Mouse (Mus musculus): ENCODE results near the gene Aars2.

The Aars2 gene

GRCm38 (mm10) chr17:45500981-45501380 is 5.7 kb upstream of the Aars2 start:
- no peak for DNase-seq (ENCODE audit: low read depth, low spot score)

DNA sequence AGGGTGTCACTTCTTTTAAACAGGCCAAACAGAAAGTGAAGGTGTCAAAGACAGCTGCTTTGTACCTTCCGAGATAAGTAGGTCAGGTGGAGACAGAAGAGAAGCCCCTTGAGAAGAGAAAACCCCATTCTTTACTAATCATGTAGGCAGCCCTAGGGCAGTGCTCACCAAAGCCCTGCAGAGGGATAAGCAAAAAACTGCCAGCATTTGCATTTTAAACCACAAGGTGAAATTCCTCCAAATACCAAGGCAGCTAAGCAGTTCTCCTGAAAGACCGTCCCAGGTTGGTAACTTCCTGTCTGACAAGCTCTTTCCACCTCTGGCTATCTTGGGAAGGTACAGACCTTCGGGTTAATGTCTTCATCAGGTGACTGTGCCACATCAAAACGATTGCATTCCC is 4.3 kb upstream of the Aars2 start:
- DNase-seq (ENCODE audit: low read depth, low spot score) = no peak

- no peak for DNase-seq (ENCODE audit: low read depth, low spot score)
Observed at GRCm38 (mm10) chr17:45503301-45503973, 3.2 kb upstream of the Aars2 start.

- no peak for DNase-seq (ENCODE audit: low read depth, low spot score)
Observed at GRCm38 (mm10) chr17:45505941-45506465, 638 bp upstream of the Aars2 start.

DNA sequence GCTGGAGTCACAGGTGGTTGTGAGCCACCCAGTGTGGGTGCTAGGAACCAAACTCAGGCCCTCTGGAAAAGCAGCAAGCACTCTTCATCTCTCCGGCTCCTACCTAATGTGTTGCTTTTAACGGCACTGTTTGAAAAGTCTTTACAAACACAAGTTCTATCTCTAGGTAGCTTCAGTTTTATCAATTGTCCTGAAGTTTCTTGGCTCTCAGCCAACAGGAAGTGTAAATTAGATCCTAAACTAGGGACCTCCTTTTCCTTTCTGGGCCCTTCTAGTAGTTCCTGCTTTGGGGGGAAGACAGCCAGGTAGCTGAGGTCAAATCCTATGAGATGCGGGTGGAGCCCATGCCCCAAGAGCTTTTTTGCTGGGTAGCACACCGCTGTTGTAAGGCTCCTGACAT is 4.2 kb downstream of the Aars2 start:
- DNase-seq (ENCODE audit: low read depth, low spot score) = no peak

DNA sequence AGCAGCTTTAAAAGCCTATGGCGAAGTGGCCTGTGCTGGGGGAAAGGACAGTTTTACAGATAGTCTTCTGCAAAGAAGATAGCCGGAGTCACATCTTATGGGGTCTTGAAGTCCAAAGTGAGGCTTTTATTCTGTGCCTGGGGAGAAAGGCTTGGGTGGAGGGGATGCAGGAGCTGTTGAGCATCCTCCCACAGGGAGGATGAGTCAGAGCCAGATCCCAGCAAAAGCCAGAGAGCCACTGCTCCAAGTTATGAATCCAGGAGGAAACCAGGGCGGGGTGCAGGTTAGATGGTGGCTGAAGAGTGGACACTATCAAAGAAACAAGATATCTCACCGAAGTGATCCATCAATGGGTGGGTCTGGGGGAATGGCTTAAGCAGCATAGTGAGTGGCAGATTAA is 5.1 kb downstream of the Aars2 start:
- DNase-seq (ENCODE audit: low read depth, low spot score) = no peak

- no peak for DNase-seq (ENCODE audit: low read depth, low spot score)
Observed at GRCm38 (mm10) chr17:45515204-45515726, 8.6 kb downstream of the Aars2 start.

DNA sequence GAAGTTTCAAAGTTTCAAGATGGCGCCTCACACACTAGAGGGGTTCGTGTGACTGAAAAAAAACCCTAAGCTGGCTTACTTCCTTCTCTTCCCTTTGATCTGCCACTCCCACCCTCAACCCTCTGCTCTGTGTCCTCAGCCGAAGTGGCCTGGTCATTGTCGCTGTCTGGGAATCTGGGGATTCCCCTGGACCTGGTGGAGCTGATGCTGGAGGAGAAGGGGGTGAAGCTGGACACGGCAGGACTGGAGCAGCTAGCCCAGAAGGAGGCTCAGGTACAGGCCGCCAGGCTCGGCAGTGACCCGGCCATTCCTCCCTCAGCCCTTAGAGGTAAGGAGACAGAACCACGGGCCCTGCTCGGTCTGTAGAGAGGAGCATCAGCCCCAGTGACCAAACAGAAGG is 9.2 kb downstream of the Aars2 start:
- no peak for DNase-seq (ENCODE audit: low read depth, low spot score)

DNA sequence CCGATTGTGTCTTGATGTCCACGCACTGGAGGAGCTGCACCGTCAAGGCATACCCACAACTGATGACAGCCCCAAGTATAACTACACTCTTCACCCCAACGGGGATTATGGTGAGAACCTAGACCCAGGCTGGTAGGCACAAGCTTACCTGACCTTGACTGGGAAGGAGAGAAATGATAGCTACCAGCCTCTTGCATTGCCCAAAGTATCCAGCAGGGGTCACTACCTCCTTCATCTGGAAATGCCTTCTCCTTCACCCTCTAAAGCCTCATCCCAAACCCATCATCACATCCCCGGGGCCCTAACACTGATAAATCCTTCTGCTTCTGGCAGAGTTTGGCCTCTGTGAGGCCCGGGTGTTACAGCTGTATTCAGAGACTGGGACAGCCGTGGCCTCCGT is 9.8 kb downstream of the Aars2 start:
- peak; percentile 69 for DNase-seq (ENCODE audit: low read depth, low spot score)

- DNase-seq (ENCODE audit: low read depth, low spot score) = no peak
Observed at GRCm38 (mm10) chr17:45517135-45517534, 10.5 kb downstream of the Aars2 start.

DNA sequence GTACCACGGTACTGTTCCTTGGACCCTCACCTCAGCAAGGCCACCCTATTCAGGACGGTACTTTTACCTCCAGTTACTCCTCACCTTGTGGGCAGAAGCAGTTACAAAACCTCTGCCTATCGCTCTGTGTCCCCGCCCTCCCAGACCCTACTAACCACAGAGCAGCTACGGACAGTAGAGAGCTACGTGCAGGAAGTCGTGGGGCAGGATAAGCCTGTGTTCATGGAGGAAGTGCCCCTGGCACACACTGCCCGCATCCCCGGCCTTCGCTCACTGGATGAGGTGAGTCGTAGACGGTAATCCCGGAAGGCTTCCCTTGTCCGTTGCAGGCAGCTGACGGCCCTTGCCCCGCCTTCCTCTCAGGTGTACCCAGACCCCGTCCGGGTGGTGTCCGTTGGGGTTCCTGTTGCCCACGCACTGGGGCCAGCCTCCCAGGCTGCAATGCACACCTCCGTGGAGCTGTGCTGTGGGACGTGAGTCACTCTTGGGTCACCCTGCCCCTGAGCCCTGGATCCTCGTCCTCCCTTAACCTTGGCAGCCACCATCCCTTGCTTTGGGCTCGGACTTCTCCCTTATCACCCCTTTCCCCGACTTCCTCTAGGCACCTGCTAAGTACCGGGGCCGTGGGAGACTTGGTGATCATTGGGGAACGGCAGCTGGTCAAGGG is 11.0 kb downstream of the Aars2 start:
- DNase-seq (ENCODE audit: low read depth, low spot score) = no peak

DNA sequence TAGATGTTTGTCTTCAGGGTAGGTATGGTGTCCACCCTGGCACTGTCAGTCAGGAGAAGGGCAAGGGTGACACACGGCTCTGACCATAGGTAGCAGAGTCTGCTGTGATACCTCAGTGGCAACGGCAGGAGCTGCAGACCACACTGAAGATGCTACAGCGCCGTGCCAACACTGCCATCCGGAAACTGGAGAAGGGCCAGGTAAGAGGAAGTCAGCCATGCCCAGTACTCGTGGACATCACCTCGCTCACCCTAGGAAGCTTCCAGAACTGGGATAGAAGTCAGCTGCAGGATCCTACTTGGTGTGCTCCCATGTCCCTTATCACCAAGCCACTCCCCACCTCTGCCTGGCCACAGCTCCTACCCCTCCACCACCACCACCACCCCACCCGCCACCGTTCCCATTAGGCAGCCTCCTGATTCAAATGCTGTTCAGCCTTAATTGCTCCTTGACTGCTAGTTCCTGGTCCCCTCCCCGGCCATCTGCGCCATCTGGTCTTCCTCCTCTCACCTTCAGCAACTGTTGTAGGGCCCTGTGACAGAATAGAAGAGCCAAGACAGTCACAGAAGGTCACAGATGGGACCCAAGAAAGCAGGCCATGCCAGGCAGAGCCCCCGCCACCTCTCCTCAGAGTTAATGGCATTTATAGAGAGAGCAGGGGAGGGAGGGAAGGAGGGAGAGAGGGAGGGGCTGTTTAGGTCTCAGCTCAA is 12.3 kb downstream of the Aars2 start:
- no peak for DNase-seq (ENCODE audit: low read depth, low spot score)

- no peak for DNase-seq (ENCODE audit: low read depth, low spot score)
Observed at GRCm38 (mm10) chr17:45520136-45520535, 13.5 kb downstream of the Aars2 start.

GRCm38 (mm10) chr17:45523263-45523662 is 16.6 kb downstream of the Aars2 start, which contains the start of gene Tcte1:
Gene Tcte1, plus strand, starts transcription at chr17:45523434.
- peak; percentile 35 for DNase-seq (ENCODE audit: low read depth, low spot score)

- no peak for DNase-seq (ENCODE audit: low read depth, low spot score)
Observed at GRCm38 (mm10) chr17:45524961-45525360, 18.3 kb downstream of the Aars2 start.

DNA sequence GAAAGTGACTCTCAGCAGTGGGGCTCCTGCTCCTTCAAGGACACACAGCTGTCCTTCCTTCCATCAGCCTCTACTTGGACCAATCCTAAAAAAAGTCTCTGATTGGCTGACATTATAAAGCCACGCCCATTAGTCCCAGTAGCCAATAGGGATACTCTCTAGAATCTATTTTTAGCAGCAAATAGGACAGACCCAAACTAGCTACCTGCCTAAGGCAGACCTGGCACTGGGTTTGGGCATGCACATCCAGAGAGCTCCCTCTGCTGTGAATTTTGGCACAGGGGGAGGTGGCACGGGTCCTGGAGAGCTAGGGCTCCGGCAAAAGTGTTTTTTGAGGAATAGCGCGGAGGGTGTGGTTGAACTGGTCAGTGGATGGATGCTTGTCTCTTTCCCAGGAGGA is 19.9 kb downstream of the Aars2 start:
- DNase-seq (ENCODE audit: low read depth, low spot score) = no peak

DNA sequence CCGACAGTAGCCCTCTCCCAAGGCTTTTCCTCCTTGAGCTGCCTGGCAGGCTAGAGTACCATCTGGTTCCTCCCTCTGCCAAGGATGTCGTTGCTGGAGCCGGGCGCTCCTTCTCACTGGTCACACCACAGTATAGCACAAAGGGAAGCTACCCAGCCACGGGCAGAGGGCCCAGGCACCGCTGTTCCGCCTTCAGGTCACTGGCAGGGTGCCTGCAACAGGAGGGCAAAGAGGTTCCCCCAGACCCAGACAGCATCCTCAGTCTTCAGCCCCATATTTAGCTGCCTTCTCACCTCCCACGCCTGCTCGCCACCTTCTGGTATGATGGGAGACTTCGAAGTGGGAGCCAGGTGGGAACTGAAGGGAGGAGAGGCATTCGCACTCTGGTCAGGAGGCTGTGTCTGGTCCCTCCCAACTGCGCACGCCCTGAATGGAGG is 23.7 kb downstream of the Aars2 start:
- no peak for DNase-seq (ENCODE audit: low read depth, low spot score)

DNA sequence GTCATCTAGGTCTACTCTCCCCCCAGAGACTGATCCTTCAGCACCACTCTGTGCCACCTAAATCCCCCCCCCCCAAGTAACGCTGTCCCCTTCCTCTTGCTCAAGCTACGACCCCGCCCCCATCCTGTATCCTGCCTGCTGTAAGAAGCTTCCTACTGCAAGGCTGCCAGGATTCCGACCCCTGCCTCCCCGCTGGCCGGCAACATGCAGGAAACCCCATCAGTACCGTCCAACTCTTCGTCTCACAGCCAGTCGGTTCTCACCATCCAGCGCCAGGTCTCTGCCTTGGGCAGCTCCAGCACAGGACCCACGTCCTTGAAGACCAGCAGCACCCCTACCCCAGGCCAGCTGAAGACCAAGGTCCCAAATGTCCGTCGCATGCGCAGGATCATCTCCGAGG is 26.3 kb downstream of the Aars2 start:
- no peak for DNase-seq (ENCODE audit: low read depth, low spot score)

DNA sequence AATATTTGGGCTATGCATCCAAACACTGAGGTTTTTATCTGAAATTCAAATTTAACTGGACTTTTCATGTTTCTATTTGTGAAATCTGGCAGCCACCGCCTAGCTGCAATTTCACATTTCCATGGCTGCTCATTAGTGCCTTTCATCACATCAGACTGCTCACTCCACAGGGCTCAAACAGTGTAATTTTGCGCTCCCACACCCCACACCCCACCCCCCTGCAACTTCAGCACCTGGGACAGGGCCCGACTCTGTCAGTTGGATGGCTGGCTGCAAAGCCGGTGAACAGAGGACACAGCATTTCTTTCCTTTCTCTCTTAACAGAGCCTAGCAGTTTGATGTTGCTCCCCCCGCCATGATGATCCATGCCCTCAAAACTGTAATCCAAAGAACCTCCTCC is 29.6 kb downstream of the Aars2 start:
- no peak for DNase-seq (ENCODE audit: low read depth, low spot score)

DNA sequence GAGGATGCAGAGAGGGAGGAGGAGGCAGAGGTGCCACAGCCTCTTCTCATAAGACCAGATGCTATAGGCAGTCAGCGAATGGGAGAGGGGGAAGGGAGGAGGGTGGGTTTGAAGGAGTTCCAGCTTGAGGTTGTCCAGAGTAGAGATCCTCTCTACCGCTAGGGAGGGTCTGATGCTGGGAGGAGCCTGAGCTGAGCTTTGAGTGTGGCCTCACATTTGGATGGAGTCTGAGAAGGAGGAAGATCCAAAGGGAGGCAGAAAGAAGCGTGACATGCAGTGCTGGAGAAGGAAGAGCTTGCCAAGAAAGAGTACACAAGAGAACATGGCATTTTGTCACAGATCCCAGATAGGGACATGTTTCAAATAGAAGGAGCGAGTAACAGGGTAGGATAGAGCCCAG is 31.8 kb downstream of the Aars2 start:
- no peak for DNase-seq (ENCODE audit: low read depth, low spot score)

GRCm38 (mm10) chr17:45539664-45540063 is 33.0 kb downstream of the Aars2 start:
- no peak for DNase-seq (ENCODE audit: low read depth, low spot score)

DNA sequence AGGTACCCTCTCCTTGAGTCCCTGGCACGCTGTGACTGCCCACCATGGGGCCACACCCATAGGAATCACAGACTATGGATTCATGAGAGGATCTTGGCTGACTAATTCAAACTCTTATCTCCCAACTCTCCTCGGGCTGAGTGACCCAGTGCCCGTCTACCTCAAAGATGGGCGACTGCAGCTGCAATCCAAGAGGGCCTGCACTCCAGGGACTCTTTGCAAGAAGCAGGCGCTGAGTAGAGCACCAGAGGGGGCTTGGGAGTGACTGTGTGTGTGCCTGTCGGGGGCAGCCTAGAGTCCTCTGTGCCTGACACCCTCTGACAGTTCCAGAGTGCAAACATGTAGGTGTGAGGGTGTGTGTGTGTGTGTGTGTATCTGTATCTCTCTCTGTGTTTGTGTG is 35.5 kb downstream of the Aars2 start:
- no peak for DNase-seq (ENCODE audit: low read depth, low spot score)

Data from retina, postnatal 7 days (tissue).